Mouse (Mus musculus): ENCODE data around the gene Hoxa6.

GRCm38 (mm10) chr6:52172501-52172900 is 36.0 kb downstream of the Hoxa6 start:
- TF ChIP-seq POLR2A (IDR thresholded peaks at IDR 0.05; ENCODE audit: borderline replicate concordance, low read depth, low read length) = no peak
- TF ChIP-seq CTCF (IDR thresholded peaks at IDR 0.05; ENCODE audit: low read depth, low read length) = no peak

Measured in bone marrow macrophage, adult 2 months (primary cell).